Mouse (Mus musculus): ENCODE results near the gene Nr5a2.
"Not testable (repeated sequence)": the region's sequence is repeated elsewhere in the genome, so short reads cannot be mapped to it uniquely, and the experiment has no call there.

The Nr5a2 gene

DNA sequence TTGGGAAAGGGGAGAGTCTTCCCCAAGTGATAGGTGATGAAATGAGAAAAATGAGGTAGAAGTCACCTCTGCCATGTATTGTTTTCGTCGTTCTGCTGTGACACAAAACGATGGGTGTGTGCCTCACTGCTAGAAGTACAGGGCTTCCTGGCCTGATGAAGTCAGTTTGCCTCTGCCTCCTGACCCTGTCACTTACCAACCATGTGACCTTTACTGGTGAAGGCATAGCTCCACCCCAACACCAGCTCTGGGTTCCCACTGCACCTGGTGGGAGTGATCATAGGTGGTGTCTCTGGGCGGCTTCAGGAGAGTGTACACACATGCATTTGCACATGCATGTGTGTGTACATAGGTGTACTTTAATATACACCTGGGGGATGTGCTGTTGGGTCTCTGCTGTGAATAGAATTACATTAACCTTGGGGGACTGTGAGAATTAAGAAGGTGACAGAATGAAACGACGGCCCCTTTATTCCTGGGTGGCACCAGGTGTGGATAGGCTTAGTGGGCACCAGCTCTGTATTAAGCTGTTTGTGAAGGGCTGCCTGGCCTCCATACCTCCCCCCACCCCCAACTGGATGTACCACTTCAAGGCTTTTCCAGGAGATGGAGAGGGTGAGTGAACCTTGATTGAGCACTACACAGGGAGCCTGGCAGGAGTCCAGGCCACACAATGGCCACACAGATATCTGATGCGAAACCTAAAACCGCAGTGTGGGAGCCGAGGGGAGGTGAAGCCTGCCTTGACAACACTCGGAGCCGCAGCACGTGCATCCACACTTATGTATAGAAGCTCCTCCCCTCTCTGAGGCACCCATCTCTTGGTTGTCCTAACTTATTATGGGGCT, 127.7 kb downstream of the Nr5a2 start:
- DNase-seq: peak; percentile 39

GRCm38 (mm10) chr1:136830992-136831391, 129.3 kb downstream of the Nr5a2 start:
- no peak for DNase-seq

- DNase-seq: no peak
Measured at GRCm38 (mm10) chr1:136829931-136830330, 130.3 kb downstream of the Nr5a2 start.

GRCm38 (mm10) chr1:136823897-136824296, 136.4 kb downstream of the Nr5a2 start:
- DNase-seq: no peak

DNA sequence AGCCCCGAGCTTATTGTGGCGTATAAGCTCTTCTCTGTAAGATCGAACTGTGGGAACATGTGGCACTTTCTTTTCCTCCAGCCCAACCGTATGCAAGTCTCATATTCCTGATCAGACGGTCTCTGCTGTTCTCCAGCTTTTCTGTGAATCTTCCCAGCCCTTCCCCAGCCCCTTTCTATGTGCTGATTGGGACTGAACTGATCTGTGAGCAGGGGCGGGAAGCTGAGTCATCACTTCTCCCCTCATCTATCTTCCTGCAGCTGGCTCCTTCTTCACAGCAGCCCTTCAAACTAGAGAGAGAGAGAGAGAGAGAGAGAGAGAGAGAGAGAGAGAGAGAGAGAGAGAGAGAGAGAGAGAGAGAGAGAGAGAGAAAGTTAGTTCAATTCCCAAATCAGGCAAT, 159.6 kb downstream of the Nr5a2 start:
- no peak for DNase-seq

- DNase-seq: no peak
Measured at GRCm38 (mm10) chr1:136796361-136797090, 163.7 kb downstream of the Nr5a2 start.

DNA sequence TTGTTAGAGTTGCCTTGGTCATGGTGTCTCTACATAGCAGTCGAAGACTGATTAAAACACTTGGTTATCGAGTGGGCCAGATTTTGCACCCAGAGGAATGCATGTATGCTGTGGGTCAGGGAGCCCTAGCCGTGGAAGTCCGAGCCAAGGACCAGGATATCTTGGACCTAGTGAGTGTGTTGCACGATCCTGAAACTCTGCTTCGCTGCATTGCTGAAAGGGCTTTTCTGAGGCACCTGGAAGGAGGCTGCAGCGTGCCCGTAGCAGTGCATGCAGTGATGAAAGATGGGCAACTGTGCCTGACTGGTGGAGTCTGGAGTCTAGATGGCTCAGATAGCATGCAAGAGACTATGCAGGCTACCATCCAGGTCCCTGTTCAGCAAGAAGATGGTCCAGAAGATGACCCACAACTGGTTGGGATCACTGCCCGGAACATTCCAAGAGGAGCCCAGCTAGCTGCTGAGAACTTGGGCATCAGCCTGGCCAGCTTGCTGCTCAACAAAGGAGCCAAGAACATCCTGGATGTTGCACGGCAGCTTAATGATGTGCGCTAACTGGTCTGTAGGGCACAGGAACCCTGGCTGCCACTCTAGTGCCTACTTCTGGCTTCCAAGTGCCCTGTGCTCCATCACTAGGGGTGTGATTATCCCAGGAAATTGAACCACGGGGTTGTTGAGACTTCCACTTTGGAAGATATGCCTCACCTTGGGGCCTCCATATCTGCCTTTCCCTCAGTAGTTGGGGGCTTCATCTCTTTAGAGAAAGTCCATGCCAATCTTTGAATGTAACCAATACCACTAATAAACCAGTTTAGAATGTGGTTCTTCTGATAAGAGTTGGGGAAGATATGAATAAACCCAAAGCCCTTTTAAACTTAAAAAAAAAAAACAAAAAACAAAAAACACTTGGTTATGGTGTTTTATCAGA, 167.0 kb downstream of the Nr5a2 start:
- not testable (repeated sequence) for DNase-seq

Data from retina, postnatal 1 day (tissue).